Mouse (Mus musculus): ENCODE measurements at regions not wholly inside any gene's neighbourhood (a gene's known extent, or its start where the extent isn't known, plus 50 kb on each side); places are given as distances from the start of the nearest gene placed in this dataset.

- H3K27ac ChIP-seq (ENCODE audit: low read depth) = no peak overlapping the region
- H3K4me3 ChIP-seq (ENCODE audit: low read depth, low read length) = no peak overlapping the region
- no peaks in the 10 kb centered on the region for H3K9me3 ChIP-seq (ENCODE audit: low read length)
- DNase-seq = no peak
- no peak overlapping the region for H3K4me2 ChIP-seq (ENCODE audit: low read depth, low read length)
- ATAC-seq = no peak
- H3K36me3 ChIP-seq (replicated peaks; ENCODE audit: insufficient read depth, low read length) = no peaks in the 10 kb centered on the region
- TF ChIP-seq CTCF (IDR thresholded peaks at IDR 0.05; ENCODE audit: low read depth) (peak; percentile 24; the same call in 1 of the 2 replicates), EP300 (IDR thresholded peaks at IDR 0.05; ENCODE audit: low read depth) (no peak)
- no peaks in the 10 kb centered on the region for H3K27me3 ChIP-seq (ENCODE audit: insufficient read depth, low read length)
- WGBS (ENCODE audit: insufficient replicate concordance) = 42% methylated on average over 2 of the region's 2 CpGs
- no peaks in the 10 kb centered on the region for H3K4me1 ChIP-seq (ENCODE audit: insufficient read depth)
- no peak overlapping the region for H3K9ac ChIP-seq (replicated peaks)
These were observed 184.3 kb upstream of the Palmd start for GRCm38 (mm10) chr3:117153011-117153473.

- Histone ChIP-seq H3K27ac (ENCODE audit: low read depth) (no peak overlapping the region), H3K4me2 (ENCODE audit: low read depth, low read length) (no peak overlapping the region), H3K27me3 (ENCODE audit: insufficient read depth, low read length) (no peaks in the 10 kb centered on the region), H3K9me3 (ENCODE audit: low read length) (no peaks in the 10 kb centered on the region; the same call in 1 of the 2 replicates), H3K4me1 (ENCODE audit: insufficient read depth) (no peaks in the 10 kb centered on the region), H3K4me3 (ENCODE audit: low read depth, low read length) (no peak overlapping the region), H3K9ac (replicated peaks) (no peak overlapping the region), H3K36me3 (replicated peaks; ENCODE audit: insufficient read depth, low read length) (no peaks in the 10 kb centered on the region)
- TF ChIP-seq EP300 (IDR thresholded peaks at IDR 0.05; ENCODE audit: low read depth) (no peak), CTCF (IDR thresholded peaks at IDR 0.05; ENCODE audit: low read depth) (no peak)
- DNase-seq = no peak
- WGBS (ENCODE audit: insufficient replicate concordance) = 63% methylated on average over 8 of the region's 8 CpGs
- ATAC-seq = no peak
These were observed 183.6 kb upstream of the Palmd start for GRCm38 (mm10) chr3:117152414-117152813.

DNA sequence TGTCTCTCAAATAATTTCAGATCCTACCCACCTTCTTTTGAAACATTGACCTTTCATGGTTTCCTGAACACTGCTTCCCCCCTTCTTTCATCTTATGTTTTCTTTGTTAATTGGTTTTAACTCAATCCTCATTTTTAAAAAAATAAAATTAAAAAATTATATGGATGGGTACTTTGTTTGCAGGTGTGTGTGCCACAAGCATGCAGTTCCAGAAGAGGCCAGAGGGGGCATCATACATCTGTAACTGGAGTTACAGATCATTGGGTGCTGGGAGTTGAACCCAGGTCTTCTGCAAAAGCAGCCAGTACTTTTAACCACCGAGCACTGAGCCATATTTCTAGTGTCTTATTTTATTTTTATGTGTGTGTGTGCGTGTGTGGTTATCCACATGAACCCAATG is 178.6 kb upstream of the Palmd start:
- Histone ChIP-seq H3K9me3 (ENCODE audit: low read length) (no peaks in the 10 kb centered on the region; the same call in 1 of the 2 replicates), H3K9ac (replicated peaks) (no peak overlapping the region), H3K4me2 (ENCODE audit: low read depth, low read length) (no peak overlapping the region), H3K4me3 (ENCODE audit: low read depth, low read length) (no peak overlapping the region), H3K27ac (ENCODE audit: low read depth) (no peak overlapping the region), H3K4me1 (ENCODE audit: insufficient read depth) (no peaks in the 10 kb centered on the region), H3K36me3 (replicated peaks; ENCODE audit: insufficient read depth, low read length) (no peaks in the 10 kb centered on the region), H3K27me3 (ENCODE audit: insufficient read depth, low read length) (no peaks in the 10 kb centered on the region)
- ATAC-seq (no peak), DNase-seq (no peak)
- WGBS (ENCODE audit: insufficient replicate concordance) = 78% methylated on average over 2 of the region's 2 CpGs
- TF ChIP-seq EP300 (IDR thresholded peaks at IDR 0.05; ENCODE audit: low read depth) = no peak
- 0 out of 2 replicates have a peak, but pooled peaks have one; percentile 8 for TF ChIP-seq CTCF (IDR thresholded peaks at IDR 0.05; ENCODE audit: low read depth)

- DNase-seq (no peak), ATAC-seq (no peak)
- Histone ChIP-seq H3K36me3 (replicated peaks; ENCODE audit: insufficient read depth, low read length) (no peaks in the 10 kb centered on the region), H3K27ac (ENCODE audit: low read depth) (no peak overlapping the region), H3K4me3 (ENCODE audit: low read depth, low read length) (no peak overlapping the region), H3K4me2 (ENCODE audit: low read depth, low read length) (no peak overlapping the region), H3K9ac (replicated peaks) (no peak overlapping the region), H3K27me3 (ENCODE audit: insufficient read depth, low read length) (no peaks in the 10 kb centered on the region), H3K9me3 (ENCODE audit: low read length) (no peaks in the 10 kb centered on the region), H3K4me1 (ENCODE audit: insufficient read depth) (no peaks in the 10 kb centered on the region)
- TF ChIP-seq CTCF (IDR thresholded peaks at IDR 0.05; ENCODE audit: low read depth) = no peak
- no peak for TF ChIP-seq EP300 (IDR thresholded peaks at IDR 0.05; ENCODE audit: low read depth)
- 55% methylated on average over 2 of the region's 2 CpGs for WGBS (ENCODE audit: insufficient replicate concordance)
These were observed 171.0 kb upstream of the Palmd start for GRCm38 (mm10) chr3:117139835-117140234.

GRCm38 (mm10) chr3:117138720-117139119 is 169.9 kb upstream of the Palmd start:
- TF ChIP-seq CTCF (IDR thresholded peaks at IDR 0.05; ENCODE audit: low read depth) = no peak
- H3K4me2 ChIP-seq (ENCODE audit: low read depth, low read length) = no peak overlapping the region
- no peaks in the 10 kb centered on the region for H3K27me3 ChIP-seq (ENCODE audit: insufficient read depth, low read length)
- DNase-seq (no peak), ATAC-seq (no peak)
- H3K36me3 ChIP-seq (replicated peaks; ENCODE audit: insufficient read depth, low read length) = no peaks in the 10 kb centered on the region
- 73% methylated on average over 7 of the region's 7 CpGs for WGBS (ENCODE audit: insufficient replicate concordance)
- no peak overlapping the region for H3K4me3 ChIP-seq (ENCODE audit: low read depth, low read length)
- no peaks in the 10 kb centered on the region for H3K9me3 ChIP-seq (ENCODE audit: low read length)
- H3K9ac ChIP-seq (replicated peaks) = no peak overlapping the region
- no peaks in the 10 kb centered on the region for H3K4me1 ChIP-seq (ENCODE audit: insufficient read depth)
- no peak overlapping the region for H3K27ac ChIP-seq (ENCODE audit: low read depth)

GRCm38 (mm10) chr3:117132897-117133296 is 164.1 kb upstream of the Palmd start:
- H3K4me3 ChIP-seq (ENCODE audit: low read depth, low read length) = no peak overlapping the region
- no peak overlapping the region for H3K27ac ChIP-seq (ENCODE audit: low read depth)
- TF ChIP-seq CTCF (IDR thresholded peaks at IDR 0.05; ENCODE audit: low read depth) (no peak), EP300 (IDR thresholded peaks at IDR 0.05; ENCODE audit: low read depth) (no peak)
- no peaks in the 10 kb centered on the region for H3K27me3 ChIP-seq (ENCODE audit: insufficient read depth, low read length)
- no peaks in the 10 kb centered on the region for H3K4me1 ChIP-seq (ENCODE audit: insufficient read depth)
- H3K9ac ChIP-seq (replicated peaks) = no peak overlapping the region
- DNase-seq (no peak), ATAC-seq (no peak)
- WGBS (ENCODE audit: insufficient replicate concordance) = 80% methylated on average over 4 of the region's 4 CpGs
- no peaks in the 10 kb centered on the region for H3K36me3 ChIP-seq (replicated peaks; ENCODE audit: insufficient read depth, low read length)
- H3K9me3 ChIP-seq (ENCODE audit: low read length) = no peaks in the 10 kb centered on the region
- H3K4me2 ChIP-seq (ENCODE audit: low read depth, low read length) = no peak overlapping the region

DNA sequence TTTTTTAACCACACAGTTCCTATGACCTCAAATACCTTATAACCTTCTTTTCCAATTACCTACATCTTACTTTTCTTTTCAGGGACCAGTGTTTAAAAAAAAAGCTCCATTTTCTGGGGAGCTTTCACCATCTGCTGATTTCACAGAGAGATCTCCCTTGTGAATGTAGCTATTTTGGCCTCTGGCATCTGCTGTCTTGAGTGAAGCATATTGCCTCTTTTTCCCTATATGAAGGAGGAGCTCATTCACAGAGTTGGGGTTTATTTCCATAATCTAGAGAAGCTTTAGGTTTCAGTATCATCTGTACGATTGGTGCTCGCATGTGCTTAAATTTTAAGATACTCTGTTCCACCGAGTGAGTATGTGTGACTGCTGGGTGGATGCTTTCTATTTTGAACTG is 153.4 kb upstream of the Palmd start:
- H3K36me3 ChIP-seq (replicated peaks; ENCODE audit: insufficient read depth, low read length) = no peaks in the 10 kb centered on the region
- ATAC-seq = no peak
- H3K4me1 ChIP-seq (ENCODE audit: insufficient read depth) = peaks cover 10% of the 10 kb centered on the region
- no peak for DNase-seq
- H3K4me2 ChIP-seq (ENCODE audit: low read depth, low read length) = no peak overlapping the region
- WGBS (ENCODE audit: insufficient replicate concordance) = 79% methylated on average over 3 of the region's 3 CpGs
- H3K4me3 ChIP-seq (ENCODE audit: low read depth, low read length) = no peak overlapping the region
- H3K9ac ChIP-seq (replicated peaks) = no peak overlapping the region
- no peak for TF ChIP-seq CTCF (IDR thresholded peaks at IDR 0.05; ENCODE audit: low read depth)
- H3K9me3 ChIP-seq (ENCODE audit: low read length) = no peaks in the 10 kb centered on the region
- H3K27me3 ChIP-seq (ENCODE audit: insufficient read depth, low read length) = no peaks in the 10 kb centered on the region
- H3K27ac ChIP-seq (ENCODE audit: low read depth) = no peak overlapping the region

Data from liver, postnatal 0 days (tissue).